Mouse (Mus musculus) natural killer cell, adult 2 months (primary cell): ENCODE results near the gene Cwf19l2.
"Not testable (repeated sequence)": the region's sequence is repeated elsewhere in the genome, so short reads cannot be mapped to it uniquely, and the experiment has no call there.

Experiments
- DNase-seq, 2 experiments: peaks; one replicate each; pipeline ENCODE4 v3.0.0; 2022; ENCODE audit warnings: low spot score in 2 of 2

The Cwf19l2 gene

DNA sequence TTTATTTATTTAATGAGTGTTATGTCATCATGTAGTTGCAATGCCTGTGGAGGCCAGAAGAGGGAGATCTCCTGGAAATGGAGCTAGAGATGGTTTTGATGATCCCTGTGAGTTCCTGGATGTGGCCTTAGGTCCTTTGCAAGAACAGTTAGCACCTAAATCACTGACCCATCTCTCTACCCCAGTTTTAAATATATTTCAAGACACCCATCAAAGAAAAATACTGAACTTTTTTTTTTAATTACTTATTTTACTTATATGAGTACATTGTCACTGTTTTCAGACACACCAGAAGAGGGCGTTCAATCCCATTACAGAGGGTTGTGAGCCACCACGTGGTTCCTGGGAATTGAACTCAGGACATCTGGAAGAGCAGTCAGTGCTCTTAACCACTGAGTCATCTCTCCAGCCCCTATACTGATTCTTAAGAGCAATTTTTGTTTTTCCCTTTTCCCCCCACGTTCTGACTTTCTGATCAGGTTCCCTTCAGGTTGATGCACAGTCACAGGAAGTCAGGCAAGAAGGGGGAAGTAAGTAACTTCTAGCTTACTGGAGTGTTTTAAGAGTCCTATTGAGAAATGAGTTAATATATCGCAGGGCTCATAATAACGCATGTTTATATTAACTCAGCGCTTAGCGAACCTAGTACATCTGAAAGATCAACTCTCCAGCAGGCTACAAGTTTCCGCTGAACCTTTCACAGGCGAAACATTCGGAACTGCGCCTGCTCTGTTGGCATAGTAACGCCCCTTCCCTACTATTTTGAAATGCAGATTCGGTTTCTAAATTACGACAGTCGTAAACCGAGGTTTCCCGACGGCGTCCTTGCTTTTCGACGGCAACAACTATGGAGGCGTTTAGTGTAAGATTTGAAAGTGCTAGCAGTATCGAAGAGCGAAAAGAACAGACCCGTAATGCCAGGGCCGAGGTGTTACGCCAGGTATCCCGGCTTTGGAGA lies at the start of gene Cwf19l2:
TSS of gene Cwf19l2 (plus strand) at position 342 of the 958 bp plus-strand sequence.
- DNase-seq, result peak; percentile 84 to 87

DNA sequence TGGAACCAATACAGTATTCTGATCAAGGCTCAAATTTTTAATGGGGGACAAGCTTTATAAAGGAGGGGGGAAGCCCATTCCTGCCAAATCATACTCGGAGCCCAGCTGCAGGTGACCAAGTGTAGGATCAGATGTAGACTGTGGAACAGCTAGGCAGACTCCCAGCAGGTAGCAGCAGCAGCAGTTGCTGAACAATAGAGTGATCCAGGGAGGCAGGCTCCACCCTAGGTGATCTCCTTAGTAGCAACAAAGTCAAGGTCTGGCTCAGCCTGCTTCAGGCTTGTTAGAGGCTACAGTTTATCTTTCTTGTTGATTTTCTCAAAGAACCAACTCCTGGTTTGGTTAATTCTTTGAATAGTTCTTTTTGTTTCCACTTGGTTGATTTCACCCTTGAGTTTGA lies 27.1 kb upstream of the Cwf19l2 start:
- DNase-seq, result not testable (repeated sequence)

DNA sequence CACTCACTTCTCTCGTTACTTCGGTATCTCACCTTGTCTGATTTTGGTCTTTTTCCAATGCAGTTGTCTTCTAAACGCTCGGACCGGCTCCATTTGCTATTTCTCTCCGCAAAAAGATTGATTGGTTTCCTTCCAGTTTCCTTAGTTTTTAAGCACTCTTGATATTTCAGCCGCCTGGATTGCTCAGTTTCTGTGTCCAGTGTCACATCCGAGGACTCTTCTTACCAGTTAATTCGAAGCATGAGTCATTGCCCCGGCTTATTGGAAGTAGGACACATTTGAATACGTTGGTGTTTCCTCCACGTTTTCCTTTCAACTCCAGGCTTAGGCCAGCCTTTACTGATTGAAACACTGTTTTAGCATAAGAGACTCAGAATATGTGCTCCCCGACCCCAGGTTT lies 980 bp downstream of the Cwf19l2 start:
- DNase-seq, result peak; percentile 0 to 2

DNA sequence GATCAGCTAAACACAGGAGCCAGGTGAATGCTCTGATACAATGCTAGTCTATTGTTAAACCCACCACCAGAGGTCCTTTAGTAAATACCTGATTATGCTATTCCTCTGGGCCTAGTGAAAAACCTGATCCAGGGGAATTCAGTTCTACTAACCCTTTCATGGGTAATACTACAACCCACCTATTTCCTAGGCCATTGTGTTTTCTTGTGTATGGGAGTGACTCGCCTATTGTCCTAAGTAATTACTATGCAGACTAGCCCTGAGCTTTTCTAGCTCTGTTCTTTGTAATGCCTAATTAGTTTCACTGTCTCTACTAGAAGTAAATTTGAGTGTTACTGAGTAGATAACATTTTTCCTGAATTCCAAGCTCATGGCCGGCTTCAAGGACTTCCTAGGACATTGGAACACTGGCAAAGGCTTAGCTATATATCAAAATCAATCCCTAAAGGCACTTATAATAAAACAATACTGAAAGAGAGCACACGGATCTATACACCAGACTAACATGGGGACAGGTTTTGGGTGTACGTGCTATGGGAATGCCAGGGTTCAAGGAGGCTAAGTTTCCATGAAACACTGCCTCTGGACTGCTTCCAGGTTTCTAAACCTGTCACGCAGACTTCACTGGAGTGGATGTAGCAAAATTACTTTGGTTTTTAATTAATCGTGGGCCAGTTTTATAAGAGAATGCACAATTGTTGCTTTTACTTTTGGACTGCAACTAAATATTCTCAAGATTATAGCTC lies 36.3 kb downstream of the Cwf19l2 start:
- not testable (repeated sequence) for DNase-seq

DNA sequence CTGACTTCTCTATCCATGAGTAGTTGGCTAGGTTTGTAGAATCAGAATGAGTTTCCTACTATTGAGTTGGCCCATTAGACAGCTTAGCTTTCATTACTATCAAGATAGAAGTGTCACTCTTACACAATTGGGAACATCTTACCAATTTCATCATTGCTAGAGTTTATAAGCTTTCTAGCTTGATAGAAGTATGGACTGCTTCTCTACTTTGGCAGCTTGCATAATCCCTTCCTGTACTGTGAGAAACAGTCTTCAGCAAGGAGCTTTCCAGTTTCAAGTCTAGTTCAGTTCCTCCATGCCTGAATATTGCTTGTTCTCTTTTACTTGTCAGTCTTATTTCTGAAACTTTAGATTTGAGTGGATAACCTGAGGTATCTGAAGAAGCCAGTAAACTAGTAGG lies 68.5 kb downstream of the Cwf19l2 start:
- DNase-seq, result no peak

DNA sequence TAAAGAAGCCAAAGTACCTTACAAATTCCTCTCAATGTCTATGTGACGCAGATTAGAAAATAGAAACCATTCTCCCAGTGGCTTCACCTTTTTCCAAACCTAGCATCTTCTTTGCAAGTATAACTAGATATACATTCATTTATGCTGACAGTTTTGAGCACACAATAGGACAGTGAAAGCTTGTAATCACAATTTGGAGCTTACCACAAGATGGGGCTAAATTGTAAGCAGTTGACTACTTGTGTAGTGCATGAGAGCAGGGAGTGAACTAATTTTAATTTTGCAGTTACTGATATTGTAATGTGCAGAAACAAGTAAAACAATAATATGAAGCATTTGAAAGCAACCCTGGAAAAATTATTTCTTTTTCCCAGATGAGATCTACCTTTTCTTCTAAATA lies 115.3 kb downstream of the Cwf19l2 start:
- no peak for DNase-seq

DNA sequence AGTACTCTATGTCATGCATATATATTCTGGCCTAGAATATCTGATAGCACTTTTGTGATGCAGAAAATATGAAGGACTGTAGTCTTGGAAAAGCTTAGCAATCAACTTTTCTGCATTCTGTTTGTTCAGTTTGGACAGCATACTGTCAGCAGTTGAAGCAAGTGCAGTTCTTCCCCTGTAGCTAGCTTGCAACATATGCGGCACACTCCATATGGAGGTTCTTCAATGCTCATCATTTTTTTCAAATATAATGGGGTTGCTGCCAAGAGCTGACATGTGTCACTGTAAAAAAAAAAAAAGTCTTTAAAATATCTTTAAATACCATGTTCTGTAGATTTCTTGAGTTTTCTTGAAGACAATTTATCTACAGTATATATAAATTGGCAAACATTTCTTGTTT lies 115.8 kb downstream of the Cwf19l2 start:
- DNase-seq, result no peak

DNA sequence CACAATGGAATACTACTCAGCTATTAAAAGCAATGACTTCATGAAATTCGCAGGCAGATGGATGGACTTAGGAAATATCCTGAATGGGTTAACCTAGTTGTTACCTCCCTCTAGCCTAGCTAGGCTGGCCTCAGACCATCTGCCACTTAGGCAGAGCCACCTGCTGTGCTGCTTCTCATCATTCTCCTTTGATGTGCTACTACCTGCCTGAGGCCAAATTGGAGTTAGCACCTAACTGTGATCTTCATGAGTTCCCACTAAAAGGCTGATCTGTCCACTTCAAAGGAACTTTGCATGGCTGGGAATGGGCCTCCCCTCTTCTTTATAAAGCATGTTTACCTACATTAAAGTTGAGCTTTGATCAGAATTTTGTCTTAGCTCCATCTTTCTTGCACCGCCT lies 117.6 kb downstream of the Cwf19l2 start:
- DNase-seq, result no peak
